Mouse (Mus musculus) heart, embryonic 11.5 days (tissue): Measurements from ENCODE around the gene Sde2. TPM values are rescaled to one million over a fixed set of nuclear protein-coding genes. Genes with fewer than 3 reads are reported as not detected.

Experiments used
- ATAC-seq: fragments of 200-750 bp; cut with Nextera tagmentation; replicated peaks from 2 replicates; pipeline ENCODE4 v1.8.0; 2017; ENCODE audit warnings: moderate library complexity; ENCODE audit not compliant: insufficient number of reproducible peaks, low FRiP score, low TSS enrichment
- H3K27ac ChIP-seq: fragments of 300-500 bp; sonication (generic); 2 replicates; pipeline ENCODE4 v1.5.1; 2014; ENCODE audit warnings: mild to moderate bottlenecking, low read depth, low read length
- H3K27me3 ChIP-seq: fragments of 300-500 bp; sonication (generic); 2 replicates; pipeline ENCODE4 v1.6.1; 2014; ENCODE audit warnings: mild to moderate bottlenecking, low read length, mixed read lengths; ENCODE audit not compliant: control insufficient read depth, insufficient read depth
- H3K36me3 ChIP-seq: fragments of 300-500 bp; sonication (generic); 2 replicates; pipeline ENCODE4 v1.6.1; 2014; ENCODE audit warnings: mild to moderate bottlenecking, low read length, moderate library complexity, mixed read lengths; ENCODE audit not compliant: control insufficient read depth, insufficient read depth
- H3K4me1 ChIP-seq: fragments of 300-500 bp; sonication (generic); 2 replicates; pipeline ENCODE4 v1.6.1; 2014; ENCODE audit warnings: low read length; ENCODE audit not compliant: control insufficient read depth, insufficient read depth
- H3K4me2 ChIP-seq: fragments of 300-500 bp; sonication (generic); 2 replicates; pipeline ENCODE4 v1.6.1; 2014; ENCODE audit warnings: mild to moderate bottlenecking, moderate library complexity
- H3K4me3 ChIP-seq: fragments of 300-500 bp; sonication (generic); 2 replicates; pipeline ENCODE4 v1.5.1; 2014; ENCODE audit warnings: low read depth, low read length
- H3K9ac ChIP-seq: fragments of 300-500 bp; sonication (generic); 2 replicates; pipeline ENCODE4 v1.6.1; 2014; ENCODE audit warnings: mild to moderate bottlenecking, low read depth, low read length, moderate library complexity
- H3K9me3 ChIP-seq: fragments of 300-500 bp; sonication (generic); replicated peaks from 2 replicates; pipeline ENCODE4 v1.6.1; 2016; ENCODE audit warnings: low read length; ENCODE audit not compliant: control insufficient read depth
- WGBS: fragments of 180-500 bp; shearing (Covaris S2); extraction: QIAGEN DNeasy Blood & Tissue Kit; methylation state at CpG from one replicate; pipeline ENCODE4 v1.1.7; 2014; ENCODE audit not compliant: insufficient replicate concordance; 5-methylcytosine and 5-hydroxymethylcytosine counted together
- polyA plus RNA-seq: library from polyadenylated mRNA; unstranded; fragments of >200 nt; fragmentation: Nextera tagmentation; extraction: Ambion mirVana; gene quantifications from 2 replicates; pipeline ENCODE4 v1.2.1, GENCODE M21; 2014

The Sde2 gene
- polyA plus RNA-seq, 1 experiment from 2014 or later = 24.1 TPM

DNA sequence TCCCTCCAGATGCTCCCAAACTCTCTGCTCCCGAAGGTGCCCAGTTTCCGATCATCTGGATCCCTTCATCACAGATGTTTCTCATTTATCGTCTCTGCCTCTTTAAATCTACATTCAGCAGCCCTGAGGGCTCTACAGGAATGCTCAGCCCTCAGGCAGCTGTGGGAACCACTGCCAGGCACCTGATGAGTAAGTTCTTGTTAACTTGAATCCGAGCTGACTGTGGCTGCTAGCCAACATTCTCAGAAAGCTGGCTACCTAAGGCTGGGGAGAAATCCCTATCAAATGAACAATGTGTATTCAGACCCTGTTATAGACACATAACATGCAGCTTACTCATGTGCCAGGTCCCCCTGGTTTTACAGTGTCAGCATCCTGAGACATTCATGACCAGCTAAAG lies 62.9 kb downstream of the Sde2 start:
- Histone ChIP-seq H3K4me2 (no peak overlapping the region), H3K27me3 (no peaks in the 10 kb centered on the region; the same call in 1 of the 2 replicates), H3K36me3 (no peaks in the 10 kb centered on the region), H3K9me3 (no peaks in the 10 kb centered on the region), H3K27ac (no peak overlapping the region), H3K4me3 (no peak overlapping the region), H3K4me1 (no peaks in the 10 kb centered on the region; the same call in 1 of the 2 replicates), H3K9ac (no peak overlapping the region)
- no peak for ATAC-seq
- WGBS = 52% methylated on average over 4 of the region's 4 CpGs

DNA sequence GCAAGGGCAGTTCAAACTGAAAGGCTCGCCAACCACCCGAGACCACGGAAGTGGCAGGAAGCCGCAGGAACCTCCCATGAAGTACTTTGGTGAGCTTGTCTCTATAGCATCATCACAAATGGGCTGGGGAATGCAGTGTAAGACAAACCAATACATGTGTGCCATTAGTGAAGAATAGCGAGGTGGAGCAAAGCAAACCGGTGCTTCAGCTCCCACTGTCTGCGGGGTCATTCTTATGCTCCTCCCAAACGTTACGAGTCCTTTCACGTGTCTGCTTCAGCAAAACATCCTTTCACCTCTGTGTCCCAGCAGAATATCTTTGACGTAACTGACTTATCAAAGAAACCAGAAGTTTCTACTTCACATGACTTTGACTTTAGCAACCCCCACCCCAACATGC lies 65.5 kb downstream of the Sde2 start:
- WGBS = 83% methylated on average over 11 of the region's 11 CpGs
- H3K27me3 ChIP-seq = no peaks in the 10 kb centered on the region; the same call in 1 of the 2 replicates
- no peaks in the 10 kb centered on the region; the same call in 1 of the 2 replicates for H3K4me1 ChIP-seq
- no peak overlapping the region for H3K27ac ChIP-seq
- no peak overlapping the region for H3K9ac ChIP-seq
- H3K9me3 ChIP-seq = no peaks in the 10 kb centered on the region
- no peaks in the 10 kb centered on the region for H3K36me3 ChIP-seq
- no peak overlapping the region for H3K4me3 ChIP-seq
- H3K4me2 ChIP-seq = no peak overlapping the region
- no peak for ATAC-seq

DNA sequence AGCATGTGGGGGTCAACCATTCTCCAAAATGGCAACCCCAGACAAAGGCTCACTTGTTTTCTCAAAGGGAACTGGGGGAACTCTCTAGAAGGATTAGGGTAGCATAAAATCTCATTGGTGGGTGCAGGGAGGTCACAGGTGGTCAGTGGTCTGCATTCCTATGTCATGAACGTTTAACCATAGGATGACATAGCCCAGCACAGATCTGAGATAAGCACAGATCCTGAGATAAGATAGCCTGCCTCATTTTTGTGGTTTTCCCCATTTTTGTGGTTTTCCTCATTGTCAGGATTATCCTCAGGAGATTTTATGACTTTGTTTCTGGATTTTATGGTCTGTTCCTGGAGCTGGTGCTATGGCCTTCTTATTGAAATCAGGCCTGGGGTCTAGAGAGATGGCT lies 66.1 kb downstream of the Sde2 start:
- Histone ChIP-seq H3K27ac (no peak overlapping the region), H3K4me3 (no peak overlapping the region), H3K27me3 (no peaks in the 10 kb centered on the region), H3K9me3 (no peaks in the 10 kb centered on the region), H3K4me2 (no peak overlapping the region), H3K9ac (no peak overlapping the region), H3K4me1 (no peaks in the 10 kb centered on the region), H3K36me3 (no peaks in the 10 kb centered on the region)
- 34% methylated on average over 1 of the region's 1 CpGs for WGBS
- no peak for ATAC-seq

Other genes starting within 250 kb of the Sde2 start
- 15.2 and 17.8 TPM in 2 replicates for gene Lin9, start 210.0 kb upstream of the Sde2 start, polyA plus RNA-seq
- 0.34 and 0.42 TPM in 2 replicates for gene Mixl1, start 154.1 kb upstream of the Sde2 start, polyA plus RNA-seq
- 23.0 and 23.7 TPM in 2 replicates for gene Acbd3, start 125.1 kb upstream of the Sde2 start, polyA plus RNA-seq
- gene H3f3a, start 37.2 kb upstream of the Sde2 start, polyA plus RNA-seq = 1,894 and 1,931 TPM in 2 replicates
- not detected in 2 replicates for gene Lefty2, start 42.0 kb downstream of the Sde2 start, polyA plus RNA-seq
- gene Pycr2, start 53.2 kb downstream of the Sde2 start, polyA plus RNA-seq = 64.3 and 72.5 TPM in 2 replicates
- 1.2 and 1.3 TPM in 2 replicates for gene Lefty1, start 83.9 kb downstream of the Sde2 start, polyA plus RNA-seq
- gene Tmem63a, start 91.2 kb downstream of the Sde2 start, polyA plus RNA-seq = 5.8 and 6.7 TPM in 2 replicates
- gene Ephx1, start 169.8 kb downstream of the Sde2 start, polyA plus RNA-seq = 3.0 and 3.8 TPM in 2 replicates
- gene 9130409I23Rik, start 200.1 kb downstream of the Sde2 start, polyA plus RNA-seq = not detected in 2 replicates